Mouse (Mus musculus) lung, embryonic 14.5 days (tissue): ENCODE data around the gene Tgm7. TPM values are rescaled to one million over a fixed set of nuclear protein-coding genes. Genes with fewer than 3 reads are reported as not detected.

Source experiments
- ATAC-seq: fragments of 200-750 bp; cut with Nextera tagmentation; 2 replicates; pipeline ENCODE4 v1.8.0; 2017; ENCODE audit warnings: mild to moderate bottlenecking, moderate TSS enrichment, moderate library complexity; ENCODE audit not compliant: insufficient read depth
- DNase-seq: peaks from one replicate; pipeline ENCODE4 v3.0.0-alpha.2; 2015
- H3K27ac ChIP-seq: fragments of 300-500 bp; sonication (generic); 2 replicates; pipeline ENCODE4 v1.5.1; 2014; ENCODE audit warnings: low read depth, mild to moderate bottlenecking, moderate library complexity
- H3K27me3 ChIP-seq: fragments of 300-500 bp; sonication (generic); 2 replicates; pipeline ENCODE4 v1.6.1; 2014; ENCODE audit warnings: low read length, control low read depth; ENCODE audit not compliant: insufficient read depth
- H3K36me3 ChIP-seq: fragments of 300-500 bp; sonication (generic); 2 replicates; pipeline ENCODE4 v1.6.1; 2014; ENCODE audit warnings: control low read depth; ENCODE audit not compliant: insufficient read depth
- H3K4me1 ChIP-seq: fragments of 300-500 bp; sonication (generic); 2 replicates; pipeline ENCODE4 v1.6.1; 2014; ENCODE audit warnings: antibody characterized with exemption, control low read depth; ENCODE audit not compliant: insufficient read depth
- H3K4me2 ChIP-seq: fragments of 300-500 bp; sonication (generic); 2 replicates; pipeline ENCODE4 v1.6.1; 2014; ENCODE audit warnings: mild to moderate bottlenecking
- H3K4me3 ChIP-seq: fragments of 300-500 bp; sonication (generic); 2 replicates; pipeline ENCODE4 v1.5.1; 2014; ENCODE audit warnings: low read depth, low read length
- H3K9ac ChIP-seq: fragments of 300-500 bp; sonication (generic); 2 replicates; pipeline ENCODE4 v1.6.1; 2014
- H3K9me3 ChIP-seq: fragments of 300-500 bp; sonication (generic); 2 replicates; pipeline ENCODE4 v1.6.1; 2016; ENCODE audit warnings: low read depth, low read length, control low read depth
- CTCF ChIP-seq: IDR thresholded peaks from 2 replicates; pipeline ENCODE4 v1.5.1; 2016; ENCODE audit warnings: antibody characterized with exemption, low read depth
- WGBS: fragments of 180-500 bp; shearing (Covaris S2); extraction: QIAGEN DNeasy Blood & Tissue Kit; methylation state at CpG from one replicate; pipeline ENCODE4 v1.1.7; 2014; 5-methylcytosine and 5-hydroxymethylcytosine counted together
- polyA plus RNA-seq: library from polyadenylated mRNA; unstranded; fragments of >200 nt; fragmentation: Nextera tagmentation; extraction: Ambion mirVana; gene quantifications from 2 replicates; pipeline ENCODE4 v1.2.1, GENCODE M21; 2014

Gene Tgm7
- polyA plus RNA-seq, 1 experiment from 2014 or later = not detected

DNA sequence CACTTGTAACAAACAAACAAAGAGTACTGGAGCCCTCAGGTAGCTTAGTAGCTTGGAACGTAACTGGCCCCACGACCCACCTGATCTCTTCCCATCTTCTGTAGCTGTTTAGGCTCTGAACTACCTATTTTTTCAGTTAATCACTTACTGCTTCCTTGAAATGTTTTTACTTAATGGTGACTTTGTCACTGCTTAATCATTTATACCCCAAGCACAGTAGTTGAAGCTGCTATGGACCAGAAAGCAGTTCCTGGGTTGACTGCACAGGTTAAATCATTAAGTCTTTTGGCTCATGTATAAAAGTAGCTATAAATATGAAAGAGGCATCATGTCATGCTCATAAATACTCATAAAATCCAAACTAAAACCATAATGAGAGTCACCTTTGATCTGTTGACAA lies 5.8 kb upstream of the Tgm7 start:
- no peak overlapping the region for H3K27ac ChIP-seq
- DNase-seq (no peak), ATAC-seq (no peak)
- no peak overlapping the region for H3K4me2 ChIP-seq
- no peaks in the 10 kb centered on the region for H3K27me3 ChIP-seq
- H3K9me3 ChIP-seq = no peaks in the 10 kb centered on the region
- no peak overlapping the region for H3K9ac ChIP-seq
- H3K36me3 ChIP-seq = no peaks in the 10 kb centered on the region
- no peaks in the 10 kb centered on the region for H3K4me1 ChIP-seq
- WGBS = 90% methylated on average over 2 of the region's 2 CpGs
- H3K4me3 ChIP-seq = no peak overlapping the region
- TF ChIP-seq CTCF = no peak

DNA sequence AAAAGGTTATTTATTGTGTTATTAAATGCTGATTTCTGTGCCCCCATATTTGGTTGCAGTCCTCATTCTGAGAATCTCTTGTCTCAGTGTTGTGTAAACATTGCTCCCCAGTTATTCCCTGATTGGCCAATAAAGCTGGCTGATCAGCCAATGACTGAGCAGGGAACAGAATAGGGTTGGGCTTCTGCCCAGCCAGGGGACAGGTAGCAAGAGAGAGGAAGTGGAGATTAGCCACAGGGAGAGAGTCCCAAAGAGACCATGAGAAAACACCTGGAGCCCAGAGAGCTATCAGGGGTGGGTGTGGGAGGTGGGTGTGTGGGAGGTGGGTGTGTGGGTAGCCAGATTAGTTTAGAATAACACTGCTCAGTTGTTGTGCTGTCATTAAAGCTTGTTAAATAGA lies 3.7 kb downstream of the Tgm7 start:
- no peak overlapping the region for H3K4me2 ChIP-seq
- DNase-seq = no peak
- no peaks in the 10 kb centered on the region for H3K9me3 ChIP-seq
- H3K9ac ChIP-seq = no peak overlapping the region
- no peaks in the 10 kb centered on the region for H3K36me3 ChIP-seq
- no peak for ATAC-seq
- H3K27me3 ChIP-seq = no peaks in the 10 kb centered on the region
- TF ChIP-seq CTCF = no peak
- H3K4me1 ChIP-seq = no peaks in the 10 kb centered on the region
- no peak overlapping the region for H3K4me3 ChIP-seq
- H3K27ac ChIP-seq = no peak overlapping the region

DNA sequence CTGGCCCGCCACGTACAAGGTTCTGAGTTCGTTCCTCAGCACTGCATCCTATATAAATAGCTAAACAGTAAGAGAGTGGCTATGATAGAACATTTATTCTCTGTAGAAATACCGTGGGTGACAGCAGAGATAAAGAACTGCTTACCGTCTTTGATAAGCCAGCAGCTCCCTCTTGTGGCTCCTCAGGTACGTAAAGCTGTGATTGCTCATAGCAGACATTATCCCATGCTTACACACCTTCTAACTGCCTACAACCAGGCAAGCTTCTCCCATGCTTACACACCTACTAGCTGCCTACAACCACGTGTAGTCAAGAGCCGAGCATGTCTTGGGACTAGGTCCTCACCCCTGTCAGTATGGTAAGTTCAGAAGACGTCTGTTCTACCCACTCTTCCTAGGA lies 7.5 kb downstream of the Tgm7 start:
- Histone ChIP-seq H3K4me2 (no peak overlapping the region), H3K4me3 (no peak overlapping the region), H3K36me3 (no peaks in the 10 kb centered on the region), H3K4me1 (no peaks in the 10 kb centered on the region), H3K27ac (no peak overlapping the region), H3K9ac (no peak overlapping the region), H3K27me3 (no peaks in the 10 kb centered on the region), H3K9me3 (no peaks in the 10 kb centered on the region)
- ATAC-seq = no peak; the same call in 1 of the 2 replicates
- WGBS = 17% methylated on average over 9 of the region's 9 CpGs
- peak; percentile 81 for DNase-seq
- peak; percentile 81 for TF ChIP-seq CTCF

DNA sequence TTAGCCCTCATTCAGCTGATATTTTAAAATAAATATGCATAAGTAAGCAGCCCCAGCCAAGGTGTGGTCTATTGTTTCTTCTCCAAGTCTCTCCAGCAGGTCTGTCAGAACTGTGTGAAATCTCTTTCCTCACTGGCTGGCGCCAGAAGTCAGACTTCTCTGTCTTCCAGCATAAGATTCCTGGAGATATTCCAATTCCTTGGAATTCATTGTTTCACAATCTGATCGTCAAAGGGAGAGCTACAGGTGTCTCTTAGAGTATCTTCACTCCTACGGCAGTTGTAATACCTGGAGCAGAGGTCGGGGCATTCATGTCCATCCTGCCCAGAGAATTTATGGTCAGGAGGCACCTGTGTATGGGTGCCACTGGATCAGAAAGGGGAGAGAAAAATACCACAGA lies 19.8 kb downstream of the Tgm7 start:
- no peaks in the 10 kb centered on the region for H3K36me3 ChIP-seq
- ATAC-seq (no peak), DNase-seq (no peak)
- H3K27me3 ChIP-seq = no peaks in the 10 kb centered on the region
- no peak overlapping the region for H3K27ac ChIP-seq
- no peak overlapping the region for H3K9ac ChIP-seq
- 60% methylated on average over 4 of the region's 4 CpGs for WGBS
- no peak for TF ChIP-seq CTCF
- no peak overlapping the region for H3K4me3 ChIP-seq
- no peaks in the 10 kb centered on the region for H3K9me3 ChIP-seq
- H3K4me2 ChIP-seq = no peak overlapping the region
- no peaks in the 10 kb centered on the region for H3K4me1 ChIP-seq

DNA sequence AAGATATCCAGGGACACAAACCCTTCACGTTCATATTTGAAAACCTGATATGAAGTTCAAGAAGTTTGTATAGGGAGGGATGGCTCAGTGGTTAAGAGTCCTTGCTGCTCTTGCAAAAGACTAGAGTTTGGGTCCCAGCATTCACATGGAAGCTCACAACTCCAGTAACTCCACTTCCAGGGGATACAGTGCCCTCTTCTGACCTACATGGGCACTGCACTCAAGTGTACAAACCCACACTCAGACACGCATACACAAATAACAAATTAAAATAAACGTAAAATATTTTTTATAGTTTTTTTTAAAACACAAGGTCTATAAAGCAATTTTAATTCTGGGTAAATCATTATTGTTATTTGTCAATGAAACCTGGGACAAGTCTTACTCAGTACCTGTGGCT lies 21.1 kb downstream of the Tgm7 start:
- Histone ChIP-seq H3K27ac (no peak overlapping the region), H3K27me3 (no peaks in the 10 kb centered on the region), H3K9ac (no peak overlapping the region), H3K4me2 (no peak overlapping the region), H3K4me1 (no peaks in the 10 kb centered on the region), H3K9me3 (no peaks in the 10 kb centered on the region), H3K4me3 (no peak overlapping the region), H3K36me3 (no peaks in the 10 kb centered on the region)
- TF ChIP-seq CTCF = no peak
- 75% methylated on average over 3 of the region's 3 CpGs for WGBS
- ATAC-seq = no peak
- DNase-seq = no peak

DNA sequence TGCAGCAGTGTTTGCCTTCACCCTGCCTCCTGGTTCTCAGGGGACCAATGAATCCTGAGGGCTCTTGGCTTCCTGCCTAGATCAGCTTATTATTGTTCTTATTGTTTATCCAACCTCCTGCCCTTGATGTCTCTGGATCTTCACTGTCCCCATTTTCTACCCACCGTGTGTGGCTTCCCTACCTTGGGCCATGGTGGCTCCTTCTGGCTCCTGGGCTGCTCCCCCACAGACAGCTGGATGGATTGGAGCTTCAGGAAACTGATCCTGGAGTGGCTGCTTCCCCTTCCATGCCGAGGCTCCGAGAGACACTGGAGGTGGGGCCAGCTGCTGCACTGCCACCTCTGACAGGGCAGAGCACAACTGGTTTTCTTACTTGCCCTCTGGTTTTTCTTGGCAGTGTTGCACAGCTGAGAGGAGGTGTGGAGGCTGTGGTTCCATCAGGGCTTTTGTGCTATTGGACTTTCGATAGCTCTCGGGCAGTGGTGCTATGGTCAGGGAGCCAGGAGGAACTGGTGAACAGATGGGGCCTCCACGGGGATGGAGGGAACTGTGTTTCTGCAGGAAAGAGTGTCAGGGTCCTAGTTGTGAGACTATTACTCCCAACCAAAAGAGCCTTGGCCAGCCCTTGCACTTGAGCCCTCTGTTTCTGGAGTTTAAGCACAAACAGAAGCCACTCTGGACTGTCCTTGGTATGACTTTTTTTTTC lies 24.0 kb downstream of the Tgm7 start, which contains the start of gene Tgm5:
Tgm5 (minus strand) TSS at position 362 of the 706 bp plus-strand sequence.
- Histone ChIP-seq H3K27me3 (no peaks in the 10 kb centered on the region), H3K4me2 (no peak within 1 kb of the TSS), H3K4me3 (no peak within 1 kb of the TSS), H3K36me3 (no peaks in the 10 kb centered on the region), H3K4me1 (no peaks in the 10 kb centered on the region), H3K9me3 (no peaks in the 10 kb centered on the region), H3K27ac (no peak within 1 kb of the TSS), H3K9ac (no peak within 1 kb of the TSS)
- ATAC-seq (no peak), DNase-seq (peak; percentile 13)
- TF ChIP-seq CTCF = no peak
- 36% methylated on average over 6 of the region's 6 CpGs for WGBS

DNA sequence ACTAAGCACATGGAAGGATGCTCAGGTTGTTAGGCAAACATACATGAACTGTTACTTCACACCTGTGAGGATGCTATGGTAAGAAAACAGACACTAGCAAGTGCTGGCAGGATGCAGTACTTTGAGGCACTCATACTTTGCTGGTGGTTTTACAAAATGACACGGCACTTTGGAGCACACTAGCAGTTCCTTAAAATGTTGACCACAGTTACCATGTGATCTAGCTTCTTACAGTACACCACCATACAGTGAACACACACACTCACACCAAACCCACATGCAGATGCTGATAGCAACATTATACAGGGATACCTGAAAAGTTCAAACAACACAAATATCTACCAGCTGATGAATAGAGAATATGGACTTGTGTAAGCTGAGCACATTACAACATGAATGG lies 27.0 kb downstream of the Tgm7 start:
- Histone ChIP-seq H3K4me1 (no peaks in the 10 kb centered on the region), H3K27ac (no peak overlapping the region), H3K36me3 (no peaks in the 10 kb centered on the region), H3K9me3 (no peaks in the 10 kb centered on the region), H3K27me3 (no peaks in the 10 kb centered on the region), H3K4me2 (no peak overlapping the region), H3K4me3 (no peak overlapping the region), H3K9ac (no peak overlapping the region)
- DNase-seq (no peak), ATAC-seq (no peak)
- 88% methylated on average over 1 of the region's 1 CpGs for WGBS
- no peak for TF ChIP-seq CTCF
